Mouse (Mus musculus) MEL (cell line): Measurements from ENCODE around the gene Arglu1. TPM values are rescaled to one million over a fixed set of nuclear protein-coding genes. Genes with fewer than 3 reads are reported as not detected.

Source experiments
- DNase-seq: peaks from one replicate; pipeline ENCODE4 v3.0.0; 2011; ENCODE audit warnings: low read depth, low spot score
- H3K27ac ChIP-seq: 2 replicates; pipeline ENCODE4 v1.5.1; 2012; ENCODE audit warnings: low read depth, mild to moderate bottlenecking, control low read depth, low read length, moderate library complexity; ENCODE audit not compliant: control insufficient read depth
- H3K27me3 ChIP-seq, 2 experiments: fragments of 150-350 bp in 1 of 2; sonication (generic) in 1 of 2; 2 replicates each; pipeline ENCODE4 v1.6.1; 2012; ENCODE audit warnings: low read length in 2 of 2, mild to moderate bottlenecking in 2 of 2, improper control_type of control experiment in 1 of 2, moderate library complexity in 1 of 2; ENCODE audit not compliant: insufficient read depth in 2 of 2, control insufficient read depth in 1 of 2
- H3K36me3 ChIP-seq, 2 experiments: 2 replicates each; pipeline ENCODE4 v1.6.1; 2012 to 2014; ENCODE audit warnings: low read length in 2 of 2, improper control_type of control experiment in 1 of 2, inconsistent platforms in 1 of 2, mild to moderate bottlenecking in 1 of 2; ENCODE audit not compliant: insufficient read depth in 2 of 2, control insufficient read depth in 1 of 2
- H3K4me1 ChIP-seq, 2 experiments: fragments of 150-350 bp in 1 of 2; sonication (generic) in 1 of 2; 2 replicates each; pipeline ENCODE4 v1.6.1; 2012; ENCODE audit warnings: low read length in 2 of 2, improper control_type of control experiment in 1 of 2, mild to moderate bottlenecking in 1 of 2; ENCODE audit not compliant: insufficient read depth in 2 of 2, control insufficient read depth in 1 of 2
- H3K4me3 ChIP-seq, 2 experiments: fragments of 150-350 bp in 1 of 2; sonication (generic) in 1 of 2; 2 replicates each; pipeline ENCODE4 v1.5.1; 2012; ENCODE audit warnings: low read depth in 2 of 2, low read length in 2 of 2, mild to moderate bottlenecking in 2 of 2, moderate library complexity in 2 of 2, control low read depth in 1 of 2, improper control_type of control experiment in 1 of 2; ENCODE audit not compliant: control insufficient read depth in 1 of 2, insufficient read depth in 1 of 2
- H3K79me2 ChIP-seq: 2 replicates; pipeline ENCODE4 v1.6.1; 2012; ENCODE audit warnings: mild to moderate bottlenecking, low read length, moderate library complexity; ENCODE audit not compliant: control insufficient read depth, poor library complexity, insufficient read depth
- H3K9ac ChIP-seq: 2 replicates; pipeline ENCODE4 v1.6.1; 2012; ENCODE audit warnings: low read depth, mild to moderate bottlenecking, control low read depth, low read length, moderate library complexity; ENCODE audit not compliant: control insufficient read depth, poor library complexity, severe bottlenecking
- H3K9me3 ChIP-seq: fragments of 150-350 bp; sonication (generic); replicated peaks from 2 replicates; pipeline ENCODE4 v1.6.1; 2012; ENCODE audit warnings: mild to moderate bottlenecking, low read length, improper control_type of control experiment, moderate library complexity; ENCODE audit not compliant: insufficient read depth
- CHD1 ChIP-seq: IDR thresholded peaks from 2 replicates; pipeline ENCODE4 v1.6.1; 2012; ENCODE audit warnings: low read depth, mild to moderate bottlenecking, inconsistent platforms, low read length, improper control_type of control experiment
- CHD2 ChIP-seq: IDR thresholded peaks from 2 replicates; pipeline ENCODE4 v1.6.1; 2011; ENCODE audit warnings: low read length, improper control_type of control experiment
- CTCF ChIP-seq, 3 experiments: IDR thresholded peaks in 2 of 3; conservative IDR thresholded peaks in 1 of 3; 2 replicates each; pipeline ENCODE4 v1.5.1; 2011 to 2012; ENCODE audit warnings: low read length in 3 of 3, low read depth in 2 of 3, mild to moderate bottlenecking in 2 of 3, improper control_type of control experiment in 1 of 3, inconsistent platforms in 1 of 3, mixed read lengths in 1 of 3, moderate library complexity in 1 of 3; ENCODE audit not compliant: control insufficient read depth in 1 of 3, insufficient read depth in 1 of 3, poor library complexity in 1 of 3, severe bottlenecking in 1 of 3
- ETS1 ChIP-seq: IDR thresholded peaks from 2 replicates; pipeline ENCODE4 v1.6.1; 2012; ENCODE audit warnings: low read depth, mild to moderate bottlenecking, inconsistent platforms, low read length, improper control_type of control experiment, moderate library complexity
- HCFC1 ChIP-seq: IDR thresholded peaks from 2 replicates; pipeline ENCODE4 v1.6.1; 2012; ENCODE audit warnings: low read depth, mild to moderate bottlenecking, inconsistent platforms, low read length, improper control_type of control experiment, moderate library complexity
- JUND ChIP-seq: IDR thresholded peaks from 2 replicates; pipeline ENCODE4 v1.6.1; 2011; ENCODE audit warnings: low read depth, mild to moderate bottlenecking, improper control_type of control experiment, low read length
- KAT2A ChIP-seq: conservative IDR thresholded peaks from 2 replicates; pipeline ENCODE4 v1.6.1; 2012; ENCODE audit warnings: low read depth, low read length, improper control_type of control experiment, inconsistent platforms
- MAFK ChIP-seq: IDR thresholded peaks from 2 replicates; pipeline ENCODE4 v1.6.1; 2011; ENCODE audit warnings: low read depth, mild to moderate bottlenecking, low read length, improper control_type of control experiment, borderline replicate concordance
- MAX ChIP-seq: IDR thresholded peaks from 2 replicates; pipeline ENCODE4 v1.6.1; 2011; ENCODE audit warnings: low read length, improper control_type of control experiment
- MEF2A ChIP-seq: IDR thresholded peaks from 2 replicates; pipeline ENCODE4 v1.6.1; 2014; ENCODE audit warnings: low read depth, mild to moderate bottlenecking, inconsistent platforms, low read length, improper control_type of control experiment; ENCODE audit not compliant: poor library complexity, insufficient replicate concordance, severe bottlenecking; ENCODE audit errors: extremely low read depth
- MXI1 ChIP-seq: IDR thresholded peaks from 2 replicates; pipeline ENCODE4 v1.6.1; 2011; ENCODE audit warnings: mild to moderate bottlenecking, low read depth, low read length, improper control_type of control experiment
- POLR2A ChIP-seq, 2 experiments: IDR thresholded peaks; 2 replicates each; pipeline ENCODE4 v1.6.1; 2011 to 2012; ENCODE audit warnings: low read length in 2 of 2, mild to moderate bottlenecking in 2 of 2, control low read depth in 1 of 2, improper control_type of control experiment in 1 of 2, low read depth in 1 of 2, moderate library complexity in 1 of 2; ENCODE audit not compliant: control insufficient read depth in 1 of 2, insufficient read depth in 1 of 2, poor library complexity in 1 of 2
- RAD21 ChIP-seq: IDR thresholded peaks from 2 replicates; pipeline ENCODE4 v1.6.1; 2011; ENCODE audit warnings: mild to moderate bottlenecking, low read depth, low read length, improper control_type of control experiment
- RCOR1 ChIP-seq: IDR thresholded peaks from 2 replicates; pipeline ENCODE4 v1.6.1; 2012; ENCODE audit warnings: low read depth, mild to moderate bottlenecking, inconsistent platforms, low read length, improper control_type of control experiment
- TBP ChIP-seq: IDR thresholded peaks from 2 replicates; pipeline ENCODE4 v1.8.0; 2011; ENCODE audit warnings: low read depth, low read length, improper control_type of control experiment
- TCF12 ChIP-seq: IDR thresholded peaks from 2 replicates; pipeline ENCODE4 v1.6.1; 2014; ENCODE audit warnings: low read depth, mild to moderate bottlenecking, inconsistent platforms, low read length, improper control_type of control experiment, moderate library complexity
- UBTF ChIP-seq: IDR thresholded peaks from 2 replicates; pipeline ENCODE4 v1.6.1; 2012; ENCODE audit warnings: low read depth, mild to moderate bottlenecking, inconsistent platforms, low read length, improper control_type of control experiment, moderate library complexity, borderline replicate concordance; ENCODE audit not compliant: insufficient read depth
- USF1 ChIP-seq: IDR thresholded peaks from 2 replicates; pipeline ENCODE4 v1.6.1; 2014; ENCODE audit warnings: low read depth, mild to moderate bottlenecking, inconsistent platforms, low read length, improper control_type of control experiment, moderate library complexity
- ZC3H11A ChIP-seq: IDR thresholded peaks from 2 replicates; pipeline ENCODE4 v1.6.1; 2012; ENCODE audit warnings: low read depth, mild to moderate bottlenecking, inconsistent platforms, low read length, improper control_type of control experiment
- ZKSCAN1 ChIP-seq: IDR thresholded peaks from 2 replicates; pipeline ENCODE4 v1.6.1; 2012; ENCODE audit warnings: low read depth, mild to moderate bottlenecking, inconsistent platforms, low read length, improper control_type of control experiment, moderate library complexity
- ZMIZ1 ChIP-seq: IDR thresholded peaks from 2 replicates; pipeline ENCODE4 v1.6.1; 2012; ENCODE audit warnings: low read depth, mild to moderate bottlenecking, inconsistent platforms, low read length, improper control_type of control experiment, moderate library complexity
- ZNF384 ChIP-seq: IDR thresholded peaks from 2 replicates; pipeline ENCODE4 v1.6.1; 2012; ENCODE audit warnings: low read depth, mild to moderate bottlenecking, inconsistent platforms, low read length, improper control_type of control experiment
- polyA plus RNA-seq, 2 experiments: library from polyadenylated mRNA; stranded (reverse) in 1 of 2; unstranded in 1 of 2; fragments of >175 nt in 1 of 2; fragments of >200 nt in 1 of 2; gene quantifications; 2 replicates each; pipeline versions ENCODE4 v1.2.1 to v1.2.4; 2012; ENCODE audit warnings: low replicate concordance in 2 of 2, low read depth in 1 of 2; ENCODE audit not compliant: insufficient read length in 2 of 2, insufficient read depth in 1 of 2, missing spikeins in 1 of 2
- total RNA-seq: library from RNA; depleted of rRNA; stranded (reverse); fragments of 300-350 nt; gene quantifications from 2 replicates; pipeline ENCODE4 v1.2.3, GENCODE M21; 2012

The Arglu1 gene
- total and polyA plus RNA-seq, 3 experiments = 35.3 to 104 TPM; not detected in 1

- no peak for DNase-seq
- Histone ChIP-seq H3K27ac (no peak overlapping the region), H3K4me1 (no peaks in the 10 kb centered on the region), H3K9ac (no peak overlapping the region), H3K9me3 (no peaks in the 10 kb centered on the region), H3K79me2 (no peaks in the 10 kb centered on the region), H3K4me3 (no peak overlapping the region), H3K27me3 (no peaks in the 10 kb centered on the region), H3K36me3 (no peaks in the 10 kb centered on the region)
- TF ChIP-seq MEF2A (no peak), MXI1 (no peak), CTCF (IDR thresholded peaks at IDR 0.05 in 2 of 3, conservative IDR thresholded peaks at IDR 0.05 in 1 of 3; ENCODE audit: control insufficient read depth in 1 of 3, insufficient read depth in 1 of 3, low read depth in 2 of 3, low read length in 3 of 3, poor library complexity in 1 of 3, severe bottlenecking in 1 of 3) (no peak), MAX (no peak), JUND (no peak), HCFC1 (no peak), RAD21 (no peak), ZNF384 (no peak), TCF12 (no peak), ETS1 (no peak), CHD2 (no peak), MAFK (no peak), ZMIZ1 (no peak), TBP (no peak), UBTF (no peak), POLR2A (IDR thresholded peaks at IDR 0.05; ENCODE audit: control insufficient read depth in 1 of 2, insufficient read depth in 1 of 2, low read depth in 1 of 2, low read length in 2 of 2, poor library complexity in 1 of 2) (no peak), RCOR1 (no peak), CHD1 (no peak), ZKSCAN1 (no peak), ZC3H11A (no peak)
These were observed 40.8 kb downstream of the Arglu1 start for GRCm38 (mm10) chr8:8649536-8649935.

GRCm38 (mm10) chr8:8648686-8649085 is 41.6 kb downstream of the Arglu1 start:
- H3K36me3 ChIP-seq = no peaks in the 10 kb centered on the region
- DNase-seq = no peak
- H3K27me3 ChIP-seq = no peaks in the 10 kb centered on the region
- no peaks in the 10 kb centered on the region for H3K4me1 ChIP-seq
- H3K9ac ChIP-seq = no peak overlapping the region
- H3K9me3 ChIP-seq = no peaks in the 10 kb centered on the region
- TF ChIP-seq KAT2A (no peak), USF1 (no peak)
- no peaks in the 10 kb centered on the region for H3K79me2 ChIP-seq
- H3K27ac ChIP-seq = no peak overlapping the region
- H3K4me3 ChIP-seq = no peak overlapping the region
